Comparison of ENCODE assay signal across 25 mouse cellular contexts in genomic region chr2:161212322-161212882, GRCm38 (mm10).
"Had no signal": no experiment of that assay in that cellular context is flagged by ENCODE, and none has a peak within 500 bp of the region (broad histone marks: within the 10 kb centered on the region; RNA-seq: fewer than 3 reads in every experiment).

No protein-coding gene starts in this region.

- H3K9me3 ChIP-seq: heart, embryonic 10.5 days; heart, embryonic 12.5 days; hindbrain, embryonic 10.5 days; hindbrain, embryonic 12.5 days; intestine, embryonic 15.5 days; limb, embryonic 10.5 days; limb, embryonic 12.5 days; liver, embryonic 13.5 days had no signal

- H3K36me3 ChIP-seq: heart, embryonic 10.5 days; heart, embryonic 12.5 days; hindbrain, embryonic 10.5 days; hindbrain, embryonic 12.5 days; intestine, embryonic 15.5 days; limb, embryonic 10.5 days; limb, embryonic 12.5 days; liver, embryonic 13.5 days had no signal

- ATAC-seq: hindbrain, embryonic 16.5 days; inflammation-experienced regulatory T-cells, adult 6 months; intestine, embryonic 15.5 days; intestine, postnatal 0 days had no signal

- H3K9ac ChIP-seq: heart, embryonic 12.5 days; hindbrain, embryonic 12.5 days; hindbrain, embryonic 14.5 days; intestine, embryonic 15.5 days; limb, embryonic 12.5 days; liver, embryonic 13.5 days had no signal

- H3K27me3 ChIP-seq: heart, embryonic 12.5 days; hindbrain, embryonic 12.5 days; intestine, embryonic 15.5 days; liver, embryonic 13.5 days had no signal

- H3K4me3 ChIP-seq: heart, embryonic 10.5 days; heart, embryonic 12.5 days; hindbrain, embryonic 10.5 days; hindbrain, embryonic 12.5 days; intestine, embryonic 15.5 days; left cerebral cortex, adult 2 months; limb, embryonic 10.5 days; limb, embryonic 12.5 days; liver, embryonic 13.5 days had no signal

- H3K4me1 ChIP-seq: heart, embryonic 10.5 days; heart, embryonic 12.5 days; hindbrain, embryonic 12.5 days; intestine, embryonic 15.5 days; liver, embryonic 13.5 days had no signal

- H3K27ac ChIP-seq: heart, embryonic 10.5 days; hindbrain, embryonic 10.5 days; hindbrain, embryonic 12.5 days; hindbrain, embryonic 14.5 days; intestine, embryonic 15.5 days; kidney, postnatal 0 days; left cerebral cortex, adult 2 months; limb, embryonic 10.5 days; limb, embryonic 12.5 days; liver, embryonic 13.5 days had no signal

- DNase-seq: gastrocnemius, postnatal 10 days; gastrocnemius, postnatal 25 days; heart, adult 18-20 months; heart, postnatal 10 days; heart, postnatal 4 days; kidney, adult 18-20 months; kidney, adult 8-10 months; kidney, postnatal 14 days; kidney, postnatal 36 days; liver; liver, embryonic 13.5 days had no signal

- H3K4me2 ChIP-seq: heart, embryonic 12.5 days; hindbrain, embryonic 12.5 days; hindbrain, embryonic 14.5 days; intestine, embryonic 15.5 days; limb, embryonic 12.5 days; liver, embryonic 11.5 days; liver, embryonic 13.5 days had no signal
